Mouse (Mus musculus): Measurements from ENCODE around the gene Nfkbib. TPM values are rescaled to one million over a fixed set of nuclear protein-coding genes. Genes with fewer than 3 reads are reported as not detected.

Gene Nfkbib
- polyA plus RNA-seq, 1 experiment from 2014 or later = 29.5 TPM

DNA sequence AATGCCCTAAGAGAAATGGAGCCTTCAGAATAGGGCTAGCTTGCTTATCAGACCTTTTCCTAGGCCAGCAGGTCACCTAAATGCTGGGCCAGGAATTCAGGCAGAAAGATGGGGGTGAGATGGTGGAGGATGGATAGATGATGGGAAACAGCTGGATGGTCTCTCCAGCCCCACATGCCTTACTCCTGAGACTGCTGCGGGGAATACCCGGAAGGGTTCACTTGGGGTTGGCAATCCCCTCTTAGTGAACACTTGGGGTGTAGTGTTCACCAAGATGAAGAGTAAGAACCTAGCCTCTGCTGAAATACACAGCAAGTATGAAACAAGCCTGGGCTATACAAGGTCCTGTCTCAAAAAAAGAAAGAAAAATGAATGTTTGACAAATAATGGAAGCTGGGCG is 21.9 kb upstream of the Nfkbib start:
- 66% methylated on average over 3 of the region's 3 CpGs for WGBS
- no peak overlapping the region for H3K4me2 ChIP-seq (ENCODE audit: low read length)
- no peak for ATAC-seq (ENCODE audit: insufficient number of reproducible peaks, insufficient read depth, low FRiP score, low read depth)

DNA sequence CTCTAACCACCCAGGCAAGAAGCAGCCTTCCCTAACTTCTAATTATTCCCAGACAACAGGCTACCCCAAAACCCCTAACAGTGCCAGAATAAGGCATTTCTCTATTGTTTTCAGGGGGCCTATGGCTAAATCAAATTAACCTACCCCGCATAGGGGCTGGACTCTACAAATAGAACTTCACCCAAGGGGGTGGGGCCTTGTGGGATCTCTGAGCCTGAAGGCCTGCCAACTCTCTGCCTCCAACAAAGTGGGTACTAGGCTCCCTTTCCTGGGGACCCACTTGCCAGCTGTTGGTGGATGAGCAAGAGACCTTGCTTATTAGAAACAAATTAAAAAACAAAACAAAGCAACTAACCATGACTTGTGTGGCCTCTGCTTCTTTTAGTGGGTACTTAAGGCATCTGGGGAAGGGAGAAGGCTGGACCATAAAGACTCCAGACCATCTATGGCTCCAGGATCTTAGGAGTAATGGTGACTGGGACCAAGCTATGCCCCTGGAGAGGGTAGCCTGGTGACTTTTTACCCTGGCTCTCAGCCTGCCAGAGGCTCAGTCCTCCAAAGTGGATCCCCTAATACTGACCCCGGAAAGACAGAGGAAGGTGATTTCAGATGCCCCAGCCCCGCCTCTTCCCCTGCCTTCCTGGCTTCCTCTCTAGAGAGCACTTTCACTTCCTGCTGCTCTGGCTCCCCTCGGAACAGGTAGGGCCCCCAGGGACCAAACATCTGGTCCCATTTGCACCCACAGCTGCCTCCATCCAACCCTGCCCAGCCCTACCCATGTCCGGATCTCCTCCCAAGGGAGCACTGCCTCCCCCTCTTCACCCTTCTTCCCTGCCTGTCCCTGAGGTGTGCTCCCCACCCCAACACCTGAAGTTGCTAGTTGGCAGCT is 21.2 kb upstream of the Nfkbib start, which contains the start of gene Rinl:
Gene Rinl, plus strand, starts transcription at position 663 of the 889 bp plus-strand sequence.
- ATAC-seq (ENCODE audit: insufficient number of reproducible peaks, insufficient read depth, low FRiP score, low read depth) = no peak

More for the DNA sequence above, 21.9 kb upstream of the Nfkbib start:
- H3K27ac ChIP-seq (replicated peaks in 1 of 2; ENCODE audit: control insufficient read depth in 1 of 2, insufficient read depth in 1 of 2, low read depth in 2 of 2, low read length in 2 of 2) = no peak overlapping the region
- H3K27me3 ChIP-seq (ENCODE audit: control insufficient read depth, insufficient read depth, low read length) = no peaks in the 10 kb centered on the region
- no peak overlapping the region for H3K9ac ChIP-seq (ENCODE audit: low read length)
- H3K4me3 ChIP-seq (ENCODE audit: control insufficient read depth in 1 of 2, insufficient read depth in 1 of 2, low read depth in 1 of 2, low read length in 2 of 2) = no peak overlapping the region
- peaks cover 22% of the 10 kb centered on the region for H3K36me3 ChIP-seq (ENCODE audit: control insufficient read depth, insufficient read depth, low read length)
- no peaks in the 10 kb centered on the region for H3K4me1 ChIP-seq (ENCODE audit: control insufficient read depth in 2 of 2, insufficient read depth in 2 of 2, low read length in 2 of 2)
- H3K9me3 ChIP-seq (ENCODE audit: control insufficient read depth, low read length) = no peaks in the 10 kb centered on the region

DNA sequence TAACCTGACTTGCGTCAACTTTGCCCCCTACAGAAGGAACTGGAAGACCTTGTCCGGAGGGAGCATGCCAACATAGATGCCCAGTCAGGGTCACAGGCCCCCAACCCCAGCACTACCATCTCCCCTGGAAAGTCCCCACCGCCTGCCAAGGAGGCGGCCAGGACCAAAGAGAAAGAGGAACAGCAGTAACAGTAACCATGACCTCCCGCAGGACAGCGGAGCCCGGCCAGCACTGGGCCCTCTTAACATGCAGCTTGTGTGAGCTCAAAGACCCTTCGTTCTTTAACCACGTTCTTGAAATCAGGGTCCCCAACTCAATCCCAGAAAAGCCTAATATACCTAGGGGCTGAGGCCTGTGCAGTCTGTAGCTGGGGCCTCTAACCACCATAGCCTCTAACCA is 20.6 kb upstream of the Nfkbib start:
- 82% methylated on average over 9 of the region's 9 CpGs for WGBS
- H3K27me3 ChIP-seq (ENCODE audit: control insufficient read depth, insufficient read depth, low read length) = no peaks in the 10 kb centered on the region
- no peak overlapping the region for H3K27ac ChIP-seq (replicated peaks in 1 of 2; ENCODE audit: control insufficient read depth in 1 of 2, insufficient read depth in 1 of 2, low read depth in 2 of 2, low read length in 2 of 2)
- 0 out of 4 replicates have a peak, but pooled peaks cover 0 to under 1% of the 10 kb centered on the region in 2 experiments for H3K4me1 ChIP-seq (ENCODE audit: control insufficient read depth in 2 of 2, insufficient read depth in 2 of 2, low read length in 2 of 2)
- H3K9me3 ChIP-seq (ENCODE audit: control insufficient read depth, low read length) = no peaks in the 10 kb centered on the region
- peaks cover 29% of the 10 kb centered on the region for H3K36me3 ChIP-seq (ENCODE audit: control insufficient read depth, insufficient read depth, low read length)
- H3K4me2 ChIP-seq (ENCODE audit: low read length) = no peak overlapping the region
- no peak overlapping the region for H3K4me3 ChIP-seq (ENCODE audit: control insufficient read depth in 1 of 2, insufficient read depth in 1 of 2, low read depth in 1 of 2, low read length in 2 of 2)
- H3K9ac ChIP-seq (ENCODE audit: low read length) = no peak overlapping the region
- ATAC-seq (ENCODE audit: insufficient number of reproducible peaks, insufficient read depth, low FRiP score, low read depth) = no peak

More for the DNA sequence above, 21.2 kb upstream of the Nfkbib start, which contains the start of gene Rinl:
- Histone ChIP-seq H3K9me3 (ENCODE audit: control insufficient read depth, low read length) (no peaks in the 10 kb centered on the region), H3K27ac (replicated peaks in 1 of 2; ENCODE audit: control insufficient read depth in 1 of 2, insufficient read depth in 1 of 2, low read depth in 2 of 2, low read length in 2 of 2) (no peak within 1 kb of the TSS), H3K4me1 (ENCODE audit: control insufficient read depth in 2 of 2, insufficient read depth in 2 of 2, low read length in 2 of 2) (no peaks in the 10 kb centered on the region), H3K36me3 (ENCODE audit: control insufficient read depth, insufficient read depth, low read length) (peaks cover 22% of the 10 kb centered on the region), H3K9ac (ENCODE audit: low read length) (no peak within 1 kb of the TSS), H3K27me3 (ENCODE audit: control insufficient read depth, insufficient read depth, low read length) (no peaks in the 10 kb centered on the region), H3K4me3 (ENCODE audit: control insufficient read depth in 1 of 2, insufficient read depth in 1 of 2, low read depth in 1 of 2, low read length in 2 of 2) (no peak within 1 kb of the TSS), H3K4me2 (ENCODE audit: low read length) (no peak within 1 kb of the TSS)
- WGBS = 65% methylated on average over 5 of the region's 5 CpGs

DNA sequence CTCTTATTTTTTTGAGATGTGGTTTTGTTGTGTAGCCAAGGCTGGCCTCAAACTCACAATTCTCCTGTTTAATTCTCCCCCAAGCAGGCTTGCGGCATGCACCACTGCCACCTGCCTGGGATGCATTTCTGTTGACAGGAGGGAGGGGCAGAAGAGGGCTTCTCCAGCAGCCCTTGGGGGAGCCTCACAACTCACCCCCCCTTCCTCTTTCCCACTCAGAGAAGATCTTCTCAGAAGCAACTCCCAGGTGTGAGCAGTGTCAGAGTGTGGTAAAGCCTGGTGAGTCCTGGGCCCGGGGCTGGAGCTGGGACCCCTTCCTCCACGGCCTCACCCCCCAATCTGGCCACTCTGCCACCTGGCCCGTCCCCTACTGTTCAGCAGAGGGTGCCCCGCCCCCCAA is 17.8 kb upstream of the Nfkbib start:
- Histone ChIP-seq H3K4me2 (ENCODE audit: low read length) (no peak overlapping the region), H3K9me3 (ENCODE audit: control insufficient read depth, low read length) (no peaks in the 10 kb centered on the region), H3K9ac (ENCODE audit: low read length) (no peak overlapping the region), H3K4me3 (ENCODE audit: control insufficient read depth in 1 of 2, insufficient read depth in 1 of 2, low read depth in 1 of 2, low read length in 2 of 2) (no peak overlapping the region), H3K27ac (replicated peaks in 1 of 2; ENCODE audit: control insufficient read depth in 1 of 2, insufficient read depth in 1 of 2, low read depth in 2 of 2, low read length in 2 of 2) (no peak overlapping the region), H3K4me1 (ENCODE audit: control insufficient read depth in 2 of 2, insufficient read depth in 2 of 2, low read length in 2 of 2) (peaks cover 7 to 14% of the 10 kb centered on the region in 2 experiments), H3K27me3 (ENCODE audit: control insufficient read depth, insufficient read depth, low read length) (no peaks in the 10 kb centered on the region), H3K36me3 (ENCODE audit: control insufficient read depth, insufficient read depth, low read length) (peaks cover 32% of the 10 kb centered on the region)
- 70% methylated on average over 5 of the region's 5 CpGs for WGBS
- ATAC-seq (ENCODE audit: insufficient number of reproducible peaks, insufficient read depth, low FRiP score, low read depth) = no peak

DNA sequence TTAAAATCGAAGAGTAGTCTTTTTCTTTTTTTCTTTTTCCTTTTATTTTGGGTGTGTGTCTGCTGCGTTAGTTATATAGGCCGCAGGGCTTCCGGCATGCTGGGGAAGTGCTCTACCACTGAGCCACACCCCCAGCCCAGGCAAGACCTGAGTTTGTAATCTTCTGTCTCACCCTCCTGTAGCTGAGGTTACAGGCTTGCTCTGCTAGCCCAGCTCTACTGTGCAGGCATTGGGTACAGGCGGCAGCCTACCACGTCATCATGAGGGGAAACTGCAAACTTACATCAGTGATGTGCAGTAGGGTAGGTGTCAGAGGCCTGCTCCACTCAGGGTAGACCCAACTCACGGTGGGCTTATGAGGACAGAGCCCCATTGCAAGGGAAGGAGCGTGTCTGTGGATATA is 13.9 kb upstream of the Nfkbib start:
- H3K9me3 ChIP-seq (ENCODE audit: control insufficient read depth, low read length) = no peaks in the 10 kb centered on the region
- H3K4me2 ChIP-seq (ENCODE audit: low read length) = no peak overlapping the region
- 0 out of 2 replicates have a peak overlapping the region, but pooled peaks have one; percentile 21 for H3K9ac ChIP-seq (ENCODE audit: low read length)
- peaks cover 8 to 16% of the 10 kb centered on the region in 2 experiments for H3K4me1 ChIP-seq (ENCODE audit: control insufficient read depth in 2 of 2, insufficient read depth in 2 of 2, low read length in 2 of 2)
- 90% methylated on average over 8 of the region's 8 CpGs for WGBS
- no peak for ATAC-seq (ENCODE audit: insufficient number of reproducible peaks, insufficient read depth, low FRiP score, low read depth)
- H3K36me3 ChIP-seq (ENCODE audit: control insufficient read depth, insufficient read depth, low read length) = peaks cover 36% of the 10 kb centered on the region
- no peaks in the 10 kb centered on the region for H3K27me3 ChIP-seq (ENCODE audit: control insufficient read depth, insufficient read depth, low read length)
- H3K4me3 ChIP-seq (ENCODE audit: control insufficient read depth in 1 of 2, insufficient read depth in 1 of 2, low read depth in 1 of 2, low read length in 2 of 2) = no peak overlapping the region
- no peak overlapping the region for H3K27ac ChIP-seq (replicated peaks in 1 of 2; ENCODE audit: control insufficient read depth in 1 of 2, insufficient read depth in 1 of 2, low read depth in 2 of 2, low read length in 2 of 2)

DNA sequence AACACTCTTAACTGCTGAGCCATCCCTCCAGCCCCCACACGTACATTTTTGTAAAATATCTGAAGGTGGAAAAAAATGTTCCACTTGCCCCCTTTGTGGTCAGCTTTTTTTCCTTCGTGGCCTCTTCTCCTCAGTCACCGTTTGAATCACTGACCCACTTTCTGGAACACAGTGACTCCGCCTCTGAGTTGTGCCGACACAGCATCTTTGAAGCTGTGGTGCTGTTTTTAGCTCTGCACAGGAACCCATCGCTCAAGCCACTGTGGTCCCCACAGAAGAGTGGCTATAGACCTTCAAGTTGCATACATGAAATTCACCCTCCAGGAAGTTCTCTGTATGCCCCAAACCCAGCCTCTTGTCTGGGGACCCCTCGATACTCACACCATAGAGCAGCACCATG is 13.5 kb upstream of the Nfkbib start:
- no peak for ATAC-seq (ENCODE audit: insufficient number of reproducible peaks, insufficient read depth, low FRiP score, low read depth)
- no peak overlapping the region for H3K4me2 ChIP-seq (ENCODE audit: low read length)
- H3K27ac ChIP-seq (replicated peaks in 1 of 2; ENCODE audit: control insufficient read depth in 1 of 2, insufficient read depth in 1 of 2, low read depth in 2 of 2, low read length in 2 of 2) = 0 out of 4 replicates have a peak overlapping the region, but pooled peaks of 1 of the 2 experiments have one; percentile 2
- no peaks in the 10 kb centered on the region for H3K9me3 ChIP-seq (ENCODE audit: control insufficient read depth, low read length)
- H3K4me3 ChIP-seq (ENCODE audit: control insufficient read depth in 1 of 2, insufficient read depth in 1 of 2, low read depth in 1 of 2, low read length in 2 of 2) = no peak overlapping the region
- WGBS = 56% methylated on average over 7 of the region's 7 CpGs
- H3K4me1 ChIP-seq (ENCODE audit: control insufficient read depth in 2 of 2, insufficient read depth in 2 of 2, low read length in 2 of 2) = peaks cover 8 to 16% of the 10 kb centered on the region in 2 experiments
- peaks cover 32% of the 10 kb centered on the region for H3K36me3 ChIP-seq (ENCODE audit: control insufficient read depth, insufficient read depth, low read length)
- no peaks in the 10 kb centered on the region for H3K27me3 ChIP-seq (ENCODE audit: control insufficient read depth, insufficient read depth, low read length)
- H3K9ac ChIP-seq (ENCODE audit: low read length) = peak overlapping the region; percentile 25; the same call in 1 of the 2 replicates

DNA sequence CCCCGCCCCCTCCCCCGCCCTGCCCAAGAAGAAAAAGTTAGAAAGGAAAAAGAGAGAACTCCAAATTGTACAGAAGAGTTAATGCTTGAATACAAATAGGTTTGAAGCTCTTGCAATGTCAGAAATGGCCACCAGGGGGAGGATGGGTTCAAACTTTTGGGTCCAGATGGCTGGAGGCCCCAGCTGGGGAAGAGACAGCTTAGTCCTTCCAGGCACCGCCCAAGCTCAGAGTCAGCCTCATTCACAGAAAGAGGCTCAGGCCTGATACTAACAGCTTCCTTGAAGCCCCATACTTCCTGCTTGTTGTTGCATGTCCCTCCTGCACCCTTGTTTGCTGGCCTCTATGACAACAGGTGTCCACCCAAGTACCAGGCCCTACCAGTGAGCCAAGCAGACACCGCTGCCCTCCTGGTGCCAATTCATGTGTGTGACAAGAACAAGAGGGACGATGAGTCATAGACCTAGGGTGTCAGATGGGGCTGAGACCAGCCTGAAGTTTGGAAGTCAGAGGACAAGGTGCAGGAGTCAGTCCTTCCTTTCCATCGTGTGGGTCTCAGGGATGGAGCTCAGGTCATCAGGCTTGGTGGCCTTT is 12.9 kb upstream of the Nfkbib start:
- 40% methylated on average over 6 of the region's 6 CpGs for WGBS
- H3K27ac ChIP-seq (replicated peaks in 1 of 2; ENCODE audit: control insufficient read depth in 1 of 2, insufficient read depth in 1 of 2, low read depth in 2 of 2, low read length in 2 of 2) = peak overlapping the region; percentile 2 to 44; a peak in 1 of 4 replicates
- H3K4me1 ChIP-seq (ENCODE audit: control insufficient read depth in 2 of 2, insufficient read depth in 2 of 2, low read length in 2 of 2) = peaks cover 8 to 16% of the 10 kb centered on the region in 2 experiments
- no peaks in the 10 kb centered on the region for H3K9me3 ChIP-seq (ENCODE audit: control insufficient read depth, low read length)
- peaks cover 28% of the 10 kb centered on the region for H3K36me3 ChIP-seq (ENCODE audit: control insufficient read depth, insufficient read depth, low read length)
- H3K27me3 ChIP-seq (ENCODE audit: control insufficient read depth, insufficient read depth, low read length) = no peaks in the 10 kb centered on the region
- 0 out of 2 replicates have a peak, but pooled peaks have one; percentile 27 for ATAC-seq (ENCODE audit: insufficient number of reproducible peaks, insufficient read depth, low FRiP score, low read depth)
- no peak overlapping the region for H3K4me3 ChIP-seq (ENCODE audit: control insufficient read depth in 1 of 2, insufficient read depth in 1 of 2, low read depth in 1 of 2, low read length in 2 of 2)
- H3K4me2 ChIP-seq (ENCODE audit: low read length) = no peak overlapping the region
- H3K9ac ChIP-seq (ENCODE audit: low read length) = 0 out of 2 replicates have a peak overlapping the region, but pooled peaks have one; percentile 25
